Mouse (Mus musculus): Measurements from ENCODE around the gene Olfr1085. TPM values are rescaled to one million over a fixed set of nuclear protein-coding genes. Genes with fewer than 3 reads are reported as not detected.

The Olfr1085 gene
- not detected for polyA plus RNA-seq (2017; shearing (Covaris generic))

DNA sequence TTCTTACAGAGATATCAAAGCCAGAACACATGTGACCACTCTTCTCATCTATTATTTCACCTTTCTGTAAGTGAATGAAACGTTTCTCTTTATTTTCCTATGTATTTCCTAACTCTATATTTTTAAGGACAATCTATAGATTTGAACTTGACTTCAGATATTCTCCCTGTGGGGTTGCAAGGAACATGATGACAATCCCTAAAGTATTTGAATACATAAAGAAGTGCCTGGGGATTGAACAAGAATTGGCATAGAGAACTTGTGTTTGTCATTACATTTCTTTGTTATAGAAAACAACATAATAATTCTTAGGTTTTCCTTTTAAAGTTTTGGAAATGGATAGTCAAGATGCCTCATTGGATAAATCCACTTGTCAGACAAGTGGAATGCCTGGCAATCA lies at the start of gene Olfr1085:
Gene Olfr1085 (minus strand): TSS at position 101 of the 400 bp plus-strand sequence.

GRCm38 (mm10) chr2:86698295-86698694 lies 36.5 kb upstream of the Olfr1085 start, which contains the start of gene Olfr1087:
Gene Olfr1087 (minus strand): TSS chr2:86698395.

DNA sequence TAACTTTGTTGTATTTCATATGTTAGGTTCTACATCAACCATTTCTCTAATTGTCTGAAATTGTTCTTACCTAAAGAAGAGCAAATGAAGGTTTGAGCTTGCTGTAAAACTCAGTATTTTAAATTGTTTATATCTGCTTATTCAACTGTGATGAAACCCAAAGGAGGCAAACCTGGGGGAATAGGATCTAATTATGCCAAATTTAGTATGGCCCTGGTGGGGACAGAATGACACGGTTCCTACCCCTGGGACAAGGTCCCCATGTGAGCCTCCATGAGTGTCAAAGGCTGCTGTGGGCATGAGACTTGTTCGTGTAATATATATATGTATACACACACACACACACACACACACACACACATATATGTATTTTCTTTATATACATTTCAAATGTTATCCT lies 18.2 kb upstream of the Olfr1085 start, which contains the start of gene Olfr1086:
Gene Olfr1086 (minus strand): TSS at position 101 of the 400 bp plus-strand sequence.

GRCm38 (mm10) chr2:86639625-86640024 lies 22.2 kb downstream of the Olfr1085 start, which contains the start of gene Olfr1084:
Gene Olfr1084 (minus strand): TSS chr2:86639725.

Other genes with a start within 250 kb of the Olfr1085 start
- not detected for gene Olfr1061, start 248.0 kb downstream of the Olfr1085 start, polyA plus RNA-seq (2017; shearing (Covaris generic))
- not detected for gene Olfr1062, start 235.3 kb downstream of the Olfr1085 start, polyA plus RNA-seq (2017; shearing (Covaris generic))
- gene Olfr1065, start 211.4 kb downstream of the Olfr1085 start, polyA plus RNA-seq (2017; shearing (Covaris generic)): not detected
- not detected for gene Olfr1066, start 205.8 kb downstream of the Olfr1085 start, polyA plus RNA-seq (2017; shearing (Covaris generic))
- gene Olfr228, start 174.6 kb downstream of the Olfr1085 start, polyA plus RNA-seq (2017; shearing (Covaris generic)): 0.10 TPM
- not detected for gene Olfr1076, start 153.6 kb downstream of the Olfr1085 start, polyA plus RNA-seq (2017; shearing (Covaris generic))
- not detected for gene Olfr1079, start 119.5 kb downstream of the Olfr1085 start, polyA plus RNA-seq (2017; shearing (Covaris generic))
- gene Olfr1080, start 103.8 kb downstream of the Olfr1085 start, polyA plus RNA-seq (2017; shearing (Covaris generic)): not detected
- not detected for gene Olfr1082, start 63.1 kb downstream of the Olfr1085 start, polyA plus RNA-seq (2017; shearing (Covaris generic))
- gene Olfr1084, start 22.3 kb downstream of the Olfr1085 start, polyA plus RNA-seq (2017; shearing (Covaris generic)): not detected
- 0.19 TPM for gene Olfr1086, start 18.1 kb upstream of the Olfr1085 start, polyA plus RNA-seq (2017; shearing (Covaris generic))
- not detected for gene Olfr1087, start 36.4 kb upstream of the Olfr1085 start, polyA plus RNA-seq (2017; shearing (Covaris generic))
- gene Olfr1089, start 71.7 kb upstream of the Olfr1085 start, polyA plus RNA-seq (2017; shearing (Covaris generic)): not detected
- gene Olfr1090, start 97.0 kb upstream of the Olfr1085 start, polyA plus RNA-seq (2017; shearing (Covaris generic)): not detected
- gene Olfr1093, start 120.5 kb upstream of the Olfr1085 start, polyA plus RNA-seq (2017; shearing (Covaris generic)): not detected
- not detected for gene Olfr141, start 148.0 kb upstream of the Olfr1085 start, polyA plus RNA-seq (2017; shearing (Covaris generic))
- not detected for gene Olfr1094, start 162.6 kb upstream of the Olfr1085 start, polyA plus RNA-seq (2017; shearing (Covaris generic))
- gene Olfr1095, start 189.7 kb upstream of the Olfr1085 start, polyA plus RNA-seq (2017; shearing (Covaris generic)): not detected
- not detected for gene Gm13723, start 212.8 kb upstream of the Olfr1085 start, polyA plus RNA-seq (2017; shearing (Covaris generic))
- not detected for gene Olfr1097, start 230.2 kb upstream of the Olfr1085 start, polyA plus RNA-seq (2017; shearing (Covaris generic))